Comparison of ENCODE assay signal across 8 mouse cellular contexts in genomic region chr5:8056141-8057017, GRCm38 (mm10). TPM values are rescaled to one million over a fixed set of nuclear protein-coding genes. Genes with fewer than 3 reads are reported as not detected.
A peak's percentile ranks its signal among the peaks of the same experiment; 100 is the strongest.
DNase-seq lines count a peak whose midpoint lies in the region; ATAC-seq and TF ChIP-seq lines count a peak whose summit lies in the region.

No protein-coding gene starts in this region.

- H3K27ac ChIP-seq in hindbrain, embryonic 15.5 days (replicated peaks): peak overlapping the region; percentile 84
- H3K27ac ChIP-seq in left cerebral cortex, adult 2 months: peak overlapping the region; percentile 99

- under 1% methylated on average over 58 of the region's 60 CpGs for WGBS in hindbrain, embryonic 15.5 days

- peaks cover 18% of the 10 kb centered on the region for H3K4me1 ChIP-seq in hindbrain, embryonic 15.5 days (replicated peaks)

- H3K27me3 ChIP-seq in hindbrain, embryonic 15.5 days: no peaks in the 10 kb centered on the region

- peak overlapping the region; percentile 86 for H3K9ac ChIP-seq in hindbrain, embryonic 15.5 days

- peak overlapping the region; percentile 77 for H3K4me3 ChIP-seq in hindbrain, embryonic 15.5 days
- H3K4me3 ChIP-seq in left cerebral cortex, adult 2 months: peak overlapping the region; percentile 77

- intact Hi-C loops in left cerebral cortex, adult 2 months (cut with DNase I): loop anchor here (1.0 kb wide), 1 partner anchor 311 kb away; no protein-coding TSS in a partner anchor

- peak overlapping the region; percentile 64 for H3K4me2 ChIP-seq in hindbrain, embryonic 15.5 days

- H3K9me3 ChIP-seq in hindbrain, embryonic 15.5 days: no peaks in the 10 kb centered on the region

- DNase-seq in T-cell, adult 2 months (ENCODE audit: low spot score): peak; percentile 88
- peak; percentile 90 to 91 for DNase-seq in cerebellum, postnatal 25 days
- peak; percentile 71 to 82 for DNase-seq in frontal cortex, postnatal 36 days (ENCODE audit: low spot score in 2 of 2)
- DNase-seq in left cerebral cortex, adult 2 months (ENCODE audit: extremely low spot score in 1 of 2, low spot score in 2 of 2): peak; percentile 81 to 84
- peak; percentile 77 to 78 for DNase-seq in right cerebral cortex, adult 2 months (ENCODE audit: low spot score in 2 of 2)
- peak; percentile 34 for DNase-seq in urinary bladder, postnatal 10 days (ENCODE audit: low spot score)

- H3K36me3 ChIP-seq in hindbrain, embryonic 15.5 days: peaks cover 21% of the 10 kb centered on the region

- ATAC-seq in hindbrain, embryonic 15.5 days (ENCODE audit: low FRiP score, low read depth): peak; percentile 97
- peak; percentile 91 for ATAC-seq in megakaryocyte, adult 5-6 weeks (ENCODE audit: poor library complexity, severe bottlenecking)

- TF ChIP-seq CTCF in left cerebral cortex, adult 2 months (IDR thresholded peaks at IDR 0.05): peak; percentile 47

RNA-seq across cellular contexts. Expression of gene Sri, which starts 10.5 kb away (rescaled TPM):
- 170 and 191 TPM in 2 replicates for polyA plus RNA-seq in hindbrain, embryonic 15.5 days (2015; fragmentation: Nextera tagmentation; extraction: Ambion mirVana)
- 100 to 1,000 TPM in 1 of 2 experiments, 10 to 100 TPM in 1; 93.3 to 104 TPM for total RNA-seq in left cerebral cortex, adult 2 months (2021)
- 291 and 295 TPM in 2 replicates for total RNA-seq in megakaryocyte, adult 5-6 weeks (2015)
- total RNA-seq in megakaryocyte, adult 5-6 weeks (2017): 122 and 177 TPM in 2 replicates

Comparison
In these comparisons a context has a peak if more than half of its experiments do, and no peak if none do; other contexts are left out.
1. Peak in every context shown above with its lines: DNase-seq, ATAC-seq, H3K4me3 ChIP-seq and H3K27ac ChIP-seq.
2. DNase-seq: peak in every context shown above with its lines; median percentile 90 in cerebellum, postnatal 25 days; 88 in T-cell, adult 2 months; 82 in left cerebral cortex, adult 2 months; 78 in right cerebral cortex, adult 2 months; 76 in frontal cortex, postnatal 36 days; 34 in urinary bladder, postnatal 10 days.